Mouse (Mus musculus) lung, embryonic 14.5 days (tissue): ENCODE data around the gene Gm11115. TPM values are rescaled to one million over a fixed set of nuclear protein-coding genes. Genes with fewer than 3 reads are reported as not detected.

Source experiments
- ATAC-seq: fragments of 200-750 bp; cut with Nextera tagmentation; 2 replicates; pipeline ENCODE4 v1.8.0; 2017; ENCODE audit warnings: mild to moderate bottlenecking, moderate TSS enrichment, moderate library complexity; ENCODE audit not compliant: insufficient read depth
- DNase-seq: peaks from one replicate; pipeline ENCODE4 v3.0.0-alpha.2; 2015
- H3K27ac ChIP-seq: fragments of 300-500 bp; sonication (generic); 2 replicates; pipeline ENCODE4 v1.5.1; 2014; ENCODE audit warnings: low read depth, mild to moderate bottlenecking, moderate library complexity
- H3K27me3 ChIP-seq: fragments of 300-500 bp; sonication (generic); 2 replicates; pipeline ENCODE4 v1.6.1; 2014; ENCODE audit warnings: low read length, control low read depth; ENCODE audit not compliant: insufficient read depth
- H3K36me3 ChIP-seq: fragments of 300-500 bp; sonication (generic); 2 replicates; pipeline ENCODE4 v1.6.1; 2014; ENCODE audit warnings: control low read depth; ENCODE audit not compliant: insufficient read depth
- H3K4me1 ChIP-seq: fragments of 300-500 bp; sonication (generic); 2 replicates; pipeline ENCODE4 v1.6.1; 2014; ENCODE audit warnings: antibody characterized with exemption, control low read depth; ENCODE audit not compliant: insufficient read depth
- H3K4me2 ChIP-seq: fragments of 300-500 bp; sonication (generic); 2 replicates; pipeline ENCODE4 v1.6.1; 2014; ENCODE audit warnings: mild to moderate bottlenecking
- H3K4me3 ChIP-seq: fragments of 300-500 bp; sonication (generic); 2 replicates; pipeline ENCODE4 v1.5.1; 2014; ENCODE audit warnings: low read depth, low read length
- H3K9ac ChIP-seq: fragments of 300-500 bp; sonication (generic); 2 replicates; pipeline ENCODE4 v1.6.1; 2014
- H3K9me3 ChIP-seq: fragments of 300-500 bp; sonication (generic); 2 replicates; pipeline ENCODE4 v1.6.1; 2016; ENCODE audit warnings: low read depth, low read length, control low read depth
- CTCF ChIP-seq: IDR thresholded peaks from 2 replicates; pipeline ENCODE4 v1.5.1; 2016; ENCODE audit warnings: antibody characterized with exemption, low read depth
- whole genome bisulfite sequencing: fragments of 180-500 bp; shearing (Covaris S2); extraction: QIAGEN DNeasy Blood & Tissue Kit; methylation state at CpG from one replicate; pipeline ENCODE4 v1.1.7; 2014; 5-methylcytosine and 5-hydroxymethylcytosine counted together
- polyA plus RNA-seq: library from polyadenylated mRNA; unstranded; fragments of >200 nt; fragmentation: Nextera tagmentation; extraction: Ambion mirVana; gene quantifications from 2 replicates; pipeline ENCODE4 v1.2.1, GENCODE M21; 2014

The Gm11115 gene
- not detected in 2 replicates for polyA plus RNA-seq

DNA sequence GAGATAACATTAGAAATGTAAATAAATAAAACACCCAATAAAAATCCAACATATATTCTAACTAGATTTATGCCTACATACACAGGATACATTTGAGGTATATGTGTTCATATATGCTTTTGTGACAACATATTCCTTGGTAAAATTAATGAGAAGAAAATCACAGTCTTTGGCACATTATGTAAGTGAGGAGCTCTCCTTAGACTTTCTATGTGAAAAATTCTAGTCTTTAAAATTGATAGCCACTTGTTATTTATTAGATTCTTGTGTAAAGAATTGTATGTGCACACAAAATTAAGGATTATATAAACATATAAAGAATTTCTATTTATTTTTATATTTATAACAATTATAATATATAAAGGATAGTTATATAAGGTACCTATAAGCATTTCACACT, at the start of gene Gm11115:
Gene Gm11115, minus strand, starts transcription at position 101 of the 400 bp plus-strand sequence.
- H3K4me3 ChIP-seq: no peak within 1 kb of the TSS
- H3K27me3 ChIP-seq: no peaks in the 10 kb centered on the region
- H3K4me2 ChIP-seq: no peak within 1 kb of the TSS
- no peak for DNase-seq
- H3K9ac ChIP-seq: no peak within 1 kb of the TSS
- no peak for ATAC-seq
- H3K27ac ChIP-seq: no peak within 1 kb of the TSS
- no peak for TF ChIP-seq CTCF
- H3K9me3 ChIP-seq: no peaks in the 10 kb centered on the region
- no peaks in the 10 kb centered on the region for H3K4me1 ChIP-seq
- H3K36me3 ChIP-seq: no peaks in the 10 kb centered on the region

DNA sequence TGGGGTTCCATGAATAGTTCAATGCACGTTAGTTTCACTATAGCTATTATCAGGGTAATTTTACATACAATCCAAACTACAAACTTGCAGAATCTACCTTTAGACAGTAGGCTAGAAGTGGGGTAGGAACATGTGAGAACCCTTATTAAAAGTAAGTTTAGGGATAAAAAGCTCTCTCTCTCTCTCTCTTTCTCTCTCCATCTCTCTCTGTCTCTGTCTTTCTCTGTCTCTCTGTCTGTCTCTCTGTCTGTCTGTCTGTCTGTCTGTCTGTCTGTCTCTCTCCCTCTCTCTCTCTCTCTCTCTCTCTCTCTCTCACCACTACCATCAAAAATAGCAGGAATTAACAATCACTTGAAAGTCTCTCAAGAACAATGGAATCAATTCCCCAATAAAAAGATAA, 42.5 kb downstream of the Gm11115 start, which contains the start of gene Gm11116:
Gene Gm11116, minus strand, starts transcription at position 101 of the 400 bp plus-strand sequence.
- no peaks in the 10 kb centered on the region for H3K36me3 ChIP-seq
- 68% methylated on average over 1 of the region's 1 CpGs for WGBS
- no peak within 1 kb of the TSS for H3K27ac ChIP-seq
- H3K9ac ChIP-seq: no peak within 1 kb of the TSS
- DNase-seq (no peak), ATAC-seq (no peak)
- no peaks in the 10 kb centered on the region for H3K27me3 ChIP-seq
- no peak within 1 kb of the TSS for H3K4me2 ChIP-seq
- no peak for TF ChIP-seq CTCF
- no peak within 1 kb of the TSS for H3K4me3 ChIP-seq
- no peaks in the 10 kb centered on the region for H3K9me3 ChIP-seq
- H3K4me1 ChIP-seq: no peaks in the 10 kb centered on the region

Other genes starting within 250 kb of the Gm11115 start
- gene Csn3, start 228.5 kb downstream of the Gm11115 start, polyA plus RNA-seq: not detected in 2 replicates
- not detected in 2 replicates for gene 2310003L06Rik, start 184.6 kb downstream of the Gm11115 start, polyA plus RNA-seq
- not detected in 2 replicates for gene Gm28434, start 184.6 kb downstream of the Gm11115 start, polyA plus RNA-seq
- gene Cabs1, start 174.7 kb downstream of the Gm11115 start, polyA plus RNA-seq: not detected in 2 replicates
- not detected in 2 replicates for gene Smr3a, start 151.6 kb downstream of the Gm11115 start, polyA plus RNA-seq
- gene Smr2, start 67.5 kb downstream of the Gm11115 start, polyA plus RNA-seq: not detected in 2 replicates
- gene Gm11116, start 42.6 kb downstream of the Gm11115 start, polyA plus RNA-seq: not detected in 2 replicates
- not detected in 2 replicates for gene Gm7714, start 114.8 kb upstream of the Gm11115 start, polyA plus RNA-seq
- not detected in 2 replicates for gene Prol1, start 163.2 kb upstream of the Gm11115 start, polyA plus RNA-seq
- gene Amtn, start 222.0 kb upstream of the Gm11115 start, polyA plus RNA-seq: not detected in 2 replicates